Mouse (Mus musculus): ENCODE results near the gene Pa2g4.

DNA sequence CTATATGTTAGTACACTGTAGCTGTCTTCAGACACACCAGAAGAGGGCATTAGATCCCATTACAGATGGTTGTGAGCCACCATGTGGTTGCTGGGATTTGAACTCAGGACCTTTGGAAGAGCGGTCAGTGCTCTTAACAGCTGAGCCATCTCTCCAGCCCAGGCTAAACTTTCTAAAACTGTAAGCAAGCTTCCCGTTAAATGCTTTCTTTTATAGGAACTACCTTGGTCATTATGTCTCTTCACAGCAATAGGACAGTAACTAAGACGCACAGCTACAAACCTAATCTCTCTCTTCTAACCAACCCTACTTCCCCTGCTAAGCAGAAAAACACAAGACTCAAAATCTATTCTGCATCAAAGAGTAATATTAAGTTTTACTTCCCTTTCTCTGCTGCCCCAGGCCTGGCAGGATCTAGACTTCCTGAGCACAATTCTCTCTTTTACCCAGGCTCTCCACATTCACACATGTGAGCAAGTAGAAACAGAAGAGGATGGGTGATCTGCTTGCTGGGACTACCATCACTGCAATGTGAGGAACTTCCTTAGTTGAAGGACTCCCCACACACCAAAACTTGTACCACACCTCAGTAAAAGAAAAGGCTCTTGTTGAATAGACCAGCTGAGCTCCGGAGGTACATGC is 30.0 kb downstream of the Pa2g4 start:
- no peak for TF ChIP-seq HCFC1 (IDR thresholded peaks at IDR 0.05; ENCODE audit: borderline replicate concordance, insufficient read depth, low read length)
- no peak for TF ChIP-seq CHD2 (IDR thresholded peaks at IDR 0.05; ENCODE audit: low read depth, low read length)
- TF ChIP-seq MAFK (IDR thresholded peaks at IDR 0.05; ENCODE audit: insufficient read depth, low read depth, low read length): no peak
- TF ChIP-seq ZC3H11A (IDR thresholded peaks at IDR 0.05; ENCODE audit: borderline replicate concordance, low read depth, low read length): no peak
